Mouse (Mus musculus): ENCODE data around the gene Olig2.

Olig2 gene

GRCm38 (mm10) chr16:91270982-91271549 lies 45.8 kb downstream of the Olig2 start:
- DNase-seq: no peak

GRCm38 (mm10) chr16:91271634-91272033 lies 46.4 kb downstream of the Olig2 start:
- DNase-seq: no peak
